Mouse (Mus musculus): ENCODE results near the gene Sorcs2.

Sorcs2 gene

DNA sequence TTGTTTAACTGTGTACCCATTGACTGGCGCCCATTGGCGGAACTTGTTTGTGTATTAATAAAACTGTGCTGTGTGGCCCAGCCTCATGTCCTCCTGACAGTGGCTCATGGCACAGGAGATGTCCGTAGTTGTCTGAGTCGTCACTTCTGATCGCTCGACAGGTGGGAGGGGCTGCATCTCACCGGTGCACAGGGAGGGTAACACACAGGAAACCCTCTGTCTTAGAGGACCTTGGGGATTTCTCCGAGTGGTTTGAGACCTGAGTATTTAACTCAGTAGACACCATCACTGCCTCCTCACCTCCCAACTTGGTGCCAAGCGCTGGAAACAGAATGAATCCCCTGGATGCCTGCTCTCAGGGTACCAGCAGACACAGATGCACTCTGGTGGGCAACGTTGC lies 394.1 kb downstream of the Sorcs2 start:
- no peak for DNase-seq (ENCODE audit: inconsistent ontology term)

DNA sequence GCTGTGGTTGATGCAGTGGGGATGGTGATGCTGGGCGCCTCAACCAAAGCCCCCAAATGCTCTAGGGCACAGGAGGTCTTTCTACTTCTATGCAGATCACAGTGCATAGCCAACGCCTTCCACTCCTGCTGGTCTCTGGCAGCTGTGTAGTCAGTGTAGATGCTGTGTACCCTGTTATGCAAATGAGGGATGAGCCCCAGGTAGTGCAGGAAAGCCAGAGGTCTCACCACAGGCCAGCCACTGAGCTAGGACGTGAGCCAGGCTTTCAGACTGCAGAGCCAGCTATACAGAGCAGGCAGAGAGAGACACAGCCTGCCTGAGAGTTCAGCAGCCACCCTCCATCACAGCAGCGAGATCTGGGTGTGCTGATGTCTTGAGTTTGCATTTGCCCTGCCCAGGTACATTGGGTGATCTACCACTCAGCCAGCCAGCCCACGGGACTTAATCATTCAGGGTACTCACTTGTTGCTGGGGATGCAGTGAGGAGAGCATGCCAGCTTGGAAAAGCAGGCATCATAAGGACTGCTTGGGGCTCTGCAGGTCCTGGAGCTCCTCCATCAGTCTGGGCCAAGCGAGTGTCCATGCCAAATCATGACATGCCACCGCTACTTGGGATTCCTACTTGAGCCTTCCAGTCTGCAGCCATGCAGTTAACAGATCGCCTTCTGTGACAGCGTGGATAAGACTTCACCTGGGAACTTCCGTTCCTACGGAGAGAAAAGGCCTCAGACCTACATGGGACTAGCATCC lies 407.8 kb downstream of the Sorcs2 start:
- DNase-seq (ENCODE audit: inconsistent ontology term), result peak; percentile 40

DNA sequence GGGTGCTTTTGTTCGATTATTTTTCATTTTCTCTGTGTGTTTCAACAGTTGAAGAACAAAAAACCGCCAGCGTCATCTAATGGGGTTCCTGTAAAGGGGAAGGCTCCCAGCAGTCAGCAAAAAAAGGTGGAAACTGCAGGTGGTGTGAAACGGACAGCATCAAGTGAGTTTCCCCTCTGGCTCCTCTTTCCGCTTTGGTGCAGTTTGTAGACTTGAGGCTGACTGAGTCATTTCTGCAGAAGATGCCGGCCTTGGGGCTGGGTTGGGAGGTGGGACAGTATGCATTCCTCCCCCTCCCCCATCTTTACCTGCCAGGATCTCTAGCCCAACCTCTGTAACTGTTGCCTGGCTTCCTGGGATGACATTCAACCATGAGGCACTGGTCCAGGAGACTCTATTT lies 408.4 kb downstream of the Sorcs2 start:
- DNase-seq (ENCODE audit: inconsistent ontology term), result no peak

DNA sequence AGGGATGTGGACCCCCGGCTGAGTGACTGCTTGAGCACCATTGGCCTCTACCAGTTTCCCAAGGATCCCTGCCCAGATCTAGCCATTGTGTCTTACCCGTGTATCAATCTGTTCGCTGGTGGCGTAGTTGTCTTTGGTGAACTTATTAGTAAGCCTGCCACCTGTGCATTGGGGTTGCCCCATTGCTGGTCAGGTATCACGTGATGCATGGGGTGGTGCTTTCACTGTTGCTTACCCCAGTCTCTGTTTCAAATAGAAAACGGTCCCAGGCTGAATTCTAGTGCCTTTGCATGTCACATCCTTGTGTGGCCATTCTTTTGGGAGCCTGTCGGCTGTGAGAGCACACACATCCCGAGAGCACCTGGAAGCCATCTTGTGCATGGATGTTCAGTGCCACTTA lies 409.9 kb downstream of the Sorcs2 start:
- DNase-seq (ENCODE audit: inconsistent ontology term), result no peak

DNA sequence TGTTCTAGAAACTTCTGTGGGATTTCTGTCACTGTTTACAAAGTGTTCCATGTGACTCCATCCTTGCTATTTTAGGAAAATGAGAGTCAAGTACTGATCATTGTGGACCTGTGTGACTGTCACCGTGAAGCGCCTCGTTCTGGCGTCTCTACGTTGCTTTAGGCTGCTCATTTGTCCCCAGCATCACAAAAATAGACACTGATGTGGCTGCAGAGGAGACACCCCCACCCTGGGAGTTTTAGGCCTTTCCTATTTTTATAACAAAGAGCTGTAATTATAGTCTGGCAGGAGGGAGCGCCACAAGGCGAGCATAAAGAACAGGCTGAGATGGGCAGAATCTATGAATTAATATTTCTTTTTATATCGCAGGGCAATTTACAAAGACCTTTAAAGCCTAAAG lies 412.3 kb downstream of the Sorcs2 start:
- no peak for DNase-seq (ENCODE audit: inconsistent ontology term)

DNA sequence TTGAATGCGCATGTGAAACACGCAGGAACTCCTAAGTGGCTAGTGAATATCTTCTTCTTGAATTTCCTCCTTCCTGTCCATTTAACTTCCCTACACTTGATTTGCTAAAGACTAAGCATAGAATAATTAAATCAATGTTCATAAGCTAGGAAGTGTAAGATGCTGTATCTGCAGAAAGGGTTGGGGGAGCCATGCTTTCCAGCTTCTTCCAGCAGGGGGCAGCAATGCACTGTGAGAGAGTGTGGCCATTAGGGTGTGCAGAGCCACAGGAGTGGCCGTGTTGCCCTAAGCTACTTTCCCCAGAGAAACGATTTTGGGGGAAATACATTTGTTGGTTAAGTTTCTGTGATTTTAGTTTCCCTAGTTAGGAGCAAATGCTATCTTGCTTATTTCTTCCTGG lies 416.0 kb downstream of the Sorcs2 start:
- peak; percentile 68 for DNase-seq (ENCODE audit: inconsistent ontology term)

DNA sequence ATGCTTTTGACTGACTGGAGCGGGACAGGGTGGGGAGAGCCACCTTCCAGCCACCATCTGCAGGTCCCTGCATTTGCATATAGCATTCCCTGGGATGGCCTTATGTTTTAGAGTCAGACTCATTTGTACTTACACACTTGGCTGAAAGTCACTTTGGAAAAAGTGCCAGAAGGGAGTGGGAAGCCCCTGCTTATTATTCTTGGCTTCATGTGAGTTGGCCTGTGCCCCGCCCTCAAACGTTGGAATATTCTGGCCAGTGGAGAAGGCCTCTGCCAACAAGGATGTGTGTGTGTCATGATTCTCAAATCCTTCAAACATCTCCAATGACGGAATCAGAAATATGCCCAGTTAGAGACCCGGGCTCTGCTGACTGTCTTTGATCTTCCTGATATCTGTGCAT lies 416.6 kb downstream of the Sorcs2 start:
- DNase-seq (ENCODE audit: inconsistent ontology term), result peak; percentile 28

DNA sequence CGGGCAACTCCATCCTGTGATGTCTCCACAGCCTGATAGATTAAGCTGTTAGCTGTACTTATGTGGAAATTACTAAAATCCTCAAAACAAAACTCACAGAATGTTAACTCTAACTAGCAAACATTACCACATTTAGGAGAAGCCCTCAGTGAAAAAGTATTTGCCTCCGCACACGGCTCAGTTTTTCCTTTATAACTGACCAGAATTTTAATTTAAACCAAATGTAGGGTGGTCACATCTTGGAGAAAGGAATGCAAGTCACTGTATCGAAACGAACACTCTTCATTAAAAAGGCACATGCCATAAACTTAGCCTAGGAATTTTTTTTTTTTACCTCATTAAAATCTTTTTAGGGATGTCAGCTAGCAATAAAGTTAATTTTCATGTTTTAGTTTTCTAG lies 417.4 kb downstream of the Sorcs2 start:
- DNase-seq (ENCODE audit: inconsistent ontology term), result no peak

DNA sequence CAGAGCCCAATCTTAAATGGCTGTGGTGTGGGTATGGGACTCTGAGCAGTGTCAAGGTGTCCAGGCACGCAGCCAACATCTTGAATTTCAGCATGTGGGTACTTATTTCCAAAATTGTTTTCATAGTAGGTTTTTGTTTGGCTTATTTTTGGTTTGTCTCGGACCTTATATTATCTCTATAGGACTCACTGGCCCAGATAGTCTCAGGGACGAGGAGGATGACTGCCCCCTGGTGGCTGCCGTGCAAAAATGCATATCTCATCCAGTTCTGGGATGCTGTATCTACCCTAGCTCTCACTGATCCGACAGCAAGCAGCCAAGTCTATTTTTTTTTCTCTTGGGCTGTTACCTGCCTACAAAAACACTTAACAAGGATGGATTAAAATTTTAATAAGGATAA lies 422.3 kb downstream of the Sorcs2 start:
- DNase-seq (ENCODE audit: inconsistent ontology term), result peak; percentile 66

DNA sequence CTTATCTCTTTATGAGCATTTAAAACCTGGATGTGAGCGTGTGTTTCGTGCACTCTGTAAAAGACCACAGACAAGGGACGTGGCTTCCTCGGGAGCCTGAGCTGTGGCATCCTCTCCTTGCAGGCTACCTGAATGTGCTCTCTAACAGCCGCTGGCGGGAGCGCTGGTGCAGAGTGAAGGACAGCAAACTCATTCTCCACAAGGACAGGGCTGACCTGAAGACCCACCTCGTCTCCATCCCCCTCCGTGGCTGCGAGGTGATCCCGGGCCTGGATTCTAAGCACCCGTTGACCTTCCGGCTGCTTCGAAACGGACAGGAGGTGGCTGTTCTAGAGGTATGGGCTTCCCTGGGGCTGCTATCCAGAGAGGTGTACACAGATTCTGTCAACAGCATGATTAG lies 423.7 kb downstream of the Sorcs2 start:
- DNase-seq (ENCODE audit: inconsistent ontology term), result no peak

DNA sequence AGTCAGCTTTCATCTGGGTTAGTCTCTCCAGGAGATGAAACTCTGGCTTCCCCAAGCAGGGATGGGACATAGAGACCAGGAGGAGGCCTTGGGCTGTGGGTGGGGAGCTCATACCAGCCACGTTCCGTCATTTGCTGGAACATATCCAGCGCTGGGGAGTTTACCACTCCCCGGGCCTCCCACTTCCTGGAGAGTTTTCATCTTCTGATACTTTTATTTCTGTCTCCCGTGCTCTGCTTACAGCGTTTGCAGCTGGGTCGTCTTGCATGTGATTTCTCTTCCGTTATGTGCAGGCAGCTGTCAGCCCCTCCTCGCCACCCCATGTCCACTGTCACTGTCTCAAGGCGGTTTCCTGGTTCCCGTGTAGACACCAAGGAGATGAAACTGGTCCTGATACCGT lies 424.1 kb downstream of the Sorcs2 start:
- DNase-seq (ENCODE audit: inconsistent ontology term), result peak; percentile 74

DNA sequence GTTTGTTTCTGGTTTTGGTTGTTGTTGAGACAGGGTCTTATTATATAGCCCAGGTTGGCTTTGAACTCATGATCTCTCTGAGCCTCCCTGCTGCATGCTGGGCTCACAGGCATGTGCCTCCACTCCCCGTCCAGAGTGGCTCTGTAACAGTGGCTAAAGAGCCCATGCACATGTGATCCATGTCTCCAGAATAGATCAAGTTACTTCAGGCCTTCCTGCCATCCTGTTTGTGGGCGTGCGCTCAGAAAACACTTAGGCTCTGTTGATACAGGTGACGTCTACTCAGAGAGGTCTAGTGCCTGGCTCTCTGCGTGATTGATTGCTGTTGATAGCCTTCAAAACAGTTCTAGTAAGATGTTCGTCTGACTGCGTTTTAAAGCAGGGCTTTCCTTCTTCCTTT lies 425.2 kb downstream of the Sorcs2 start:
- DNase-seq (ENCODE audit: inconsistent ontology term), result no peak

DNA sequence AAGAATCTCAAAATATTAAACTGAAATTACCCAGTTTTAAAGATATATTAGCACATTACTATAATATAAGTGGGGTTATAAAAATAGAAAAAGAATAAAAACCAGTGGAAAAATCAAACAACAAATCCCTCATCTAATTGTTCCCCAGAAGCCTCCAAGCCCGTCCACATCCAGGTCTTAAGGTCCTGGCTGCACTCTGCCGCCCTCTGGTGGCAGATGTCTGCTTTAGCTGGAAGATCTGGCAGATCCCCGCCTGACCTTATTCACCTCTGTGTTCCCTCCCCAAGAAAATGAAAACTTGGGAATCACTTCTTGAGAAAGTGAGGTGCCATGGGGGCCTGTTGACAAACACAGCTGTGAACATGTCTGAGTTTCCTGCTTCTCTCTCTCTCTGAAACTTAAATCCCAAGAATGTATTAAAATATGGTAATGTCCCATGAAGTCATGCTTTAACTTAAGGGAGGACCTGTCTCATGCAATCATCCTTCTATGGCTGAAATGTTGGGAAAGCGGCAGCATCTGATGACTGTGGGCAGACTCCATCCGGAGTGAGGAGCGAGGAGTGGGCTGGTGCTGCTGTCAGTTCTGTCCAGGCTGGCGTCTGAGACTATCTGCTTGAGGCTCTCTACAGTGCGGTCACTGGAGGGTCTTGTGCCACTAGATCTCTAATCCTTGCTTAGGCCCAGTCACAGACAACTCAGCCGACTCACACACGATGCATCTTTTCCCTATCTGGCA lies 425.9 kb downstream of the Sorcs2 start:
- DNase-seq (ENCODE audit: inconsistent ontology term), result peak; percentile 64

DNA sequence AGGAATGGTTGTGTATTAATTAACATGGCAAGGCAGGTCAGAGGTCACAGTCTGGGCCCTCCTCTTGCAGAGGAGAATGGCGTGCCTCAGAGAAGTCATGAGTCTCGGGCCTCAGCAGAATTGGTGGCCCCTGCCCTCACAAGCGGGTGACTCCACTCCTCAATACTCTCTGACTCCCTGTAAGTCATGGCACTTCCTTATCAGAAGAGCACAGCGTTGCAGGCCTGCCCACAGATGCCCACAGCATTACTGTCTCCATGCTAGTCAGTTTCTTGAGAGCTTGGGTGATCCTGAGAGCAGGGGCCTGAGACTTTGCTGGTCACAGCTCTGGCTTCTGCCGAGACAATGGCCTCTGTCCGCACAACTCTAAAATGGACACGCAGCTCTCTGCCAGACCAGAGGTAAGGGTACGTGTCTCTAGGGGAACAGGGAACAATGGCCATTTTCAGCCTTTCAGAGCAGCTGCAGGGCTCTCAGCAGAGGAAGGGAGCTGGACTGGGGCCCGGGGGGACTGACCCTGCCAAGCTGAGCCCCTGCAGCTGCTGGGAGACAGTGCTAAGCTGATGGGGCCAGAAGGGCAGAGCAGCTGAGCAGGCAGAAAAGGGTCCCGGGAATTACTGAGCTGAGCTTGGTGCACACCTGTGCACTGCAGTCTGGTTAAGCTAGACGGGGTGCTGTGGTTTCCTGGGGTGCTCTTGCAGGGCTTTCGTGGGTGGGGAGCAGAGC lies 427.4 kb downstream of the Sorcs2 start:
- peak; percentile 86 for DNase-seq (ENCODE audit: inconsistent ontology term)

DNA sequence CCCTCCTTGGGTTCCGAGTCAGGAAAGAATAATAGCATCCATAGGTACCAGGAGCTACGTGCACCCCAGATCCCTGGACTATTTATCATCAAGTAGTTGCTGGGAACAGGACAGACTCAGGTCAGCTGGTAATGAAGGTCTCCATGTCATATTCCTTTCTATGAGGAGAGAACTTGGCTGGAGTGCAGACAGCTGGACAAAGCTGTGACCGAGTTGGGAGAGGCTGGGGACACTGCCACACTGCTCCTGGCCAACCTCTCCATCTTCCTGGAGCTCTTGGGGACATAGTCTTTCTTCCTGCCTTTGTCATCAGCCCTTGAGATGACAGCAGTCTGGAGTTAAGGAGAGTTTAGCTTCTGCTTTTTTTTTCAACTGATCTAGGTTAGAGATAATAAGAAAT lies 428.1 kb downstream of the Sorcs2 start:
- no peak for DNase-seq (ENCODE audit: inconsistent ontology term)
